Mouse (Mus musculus) ES-Bruce4 (cell line): Measurements from ENCODE around the gene Rhov.

Source experiments
- CTCF ChIP-seq: IDR thresholded peaks from one replicate; pipeline ENCODE4 v1.8.1; 2011; ENCODE audit warnings: low read depth, low read length
- EP300 ChIP-seq: IDR thresholded peaks from 2 replicates; pipeline ENCODE4 v1.6.1; 2011; ENCODE audit warnings: low read depth, low read length; ENCODE audit not compliant: insufficient read depth
- POLR2A ChIP-seq: IDR thresholded peaks from one replicate; pipeline ENCODE4 v1.8.1; 2011; ENCODE audit warnings: low read length; ENCODE audit not compliant: insufficient read depth

- TF ChIP-seq CTCF (no peak), POLR2A (no peak), EP300 (no peak)
Measured at GRCm38 (mm10) chr2:119245246-119245645, 25.8 kb downstream of the Rhov start.
